Mouse (Mus musculus) liver, adult 2 months (tissue): ENCODE data around the gene Klf15.

Experiments used
- CTCF ChIP-seq: fragments of 200-500 bp; IDR thresholded peaks from 2 replicates; pipeline ENCODE4 v1.5.1; 2011; ENCODE audit warnings: low read depth, low read length, control low read depth
- POLR2A ChIP-seq: fragments of 200-500 bp; IDR thresholded peaks from 2 replicates; pipeline ENCODE4 v1.6.1; 2011; ENCODE audit warnings: low read length, control low read depth; ENCODE audit not compliant: insufficient read depth; ENCODE audit errors: extremely low read depth

- peak; percentile 55; the same call in 1 of the 2 replicates for TF ChIP-seq POLR2A
- peak; percentile 83 for TF ChIP-seq CTCF
These were observed 33.9 kb upstream of the Klf15 start, which contains the start of gene Cfap100 for GRCm38 (mm10) chr6:90428380-90428974.
